Mouse (Mus musculus) heart, embryonic 10.5 days (tissue): ENCODE data around the gene H13. TPM values are rescaled to one million over a fixed set of nuclear protein-coding genes. Genes with fewer than 3 reads are reported as not detected.
A peak's percentile ranks its signal among the peaks of the same experiment; 100 is the strongest.

Experiments used
- DNase-seq: peaks from one replicate; pipeline ENCODE4 v3.0.0-alpha.2; 2017; ENCODE audit warnings: low spot score
- H3K27ac ChIP-seq: fragments of 300-500 bp; sonication (generic); 2 replicates; pipeline ENCODE4 v1.5.1; 2016; ENCODE audit warnings: mild to moderate bottlenecking
- H3K27me3 ChIP-seq: fragments of 300-500 bp; sonication (generic); 2 replicates; pipeline ENCODE4 v1.6.1; 2016; ENCODE audit warnings: mild to moderate bottlenecking; ENCODE audit not compliant: poor library complexity, insufficient read depth, severe bottlenecking
- H3K36me3 ChIP-seq: fragments of 300-500 bp; sonication (generic); 2 replicates; pipeline ENCODE4 v1.6.1; 2016; ENCODE audit warnings: mild to moderate bottlenecking, moderate library complexity
- H3K4me1 ChIP-seq: fragments of 300-500 bp; sonication (generic); 2 replicates; pipeline ENCODE4 v1.6.1; 2016; ENCODE audit warnings: mild to moderate bottlenecking
- H3K4me3 ChIP-seq: fragments of 300-500 bp; sonication (generic); 2 replicates; pipeline ENCODE4 v1.5.1; 2016; ENCODE audit warnings: mild to moderate bottlenecking, moderate library complexity
- H3K9me3 ChIP-seq: fragments of 300-500 bp; sonication (generic); 2 replicates; pipeline ENCODE4 v1.6.1; 2016; ENCODE audit warnings: mild to moderate bottlenecking, moderate library complexity
- WGBS: fragments of 180-500 bp; shearing (Covaris S2); methylation state at CpG from one replicate; pipeline ENCODE4 v1.1.7; 2016; 5-methylcytosine and 5-hydroxymethylcytosine counted together
- polyA plus RNA-seq: library from polyadenylated mRNA; unstranded; fragments of >200 nt; fragmentation: Nextera tagmentation; extraction: Ambion mirVana; gene quantifications from 2 replicates; pipeline ENCODE4 v1.2.1, GENCODE M21; 2016

Gene H13
- polyA plus RNA-seq, 1 experiment from 2014 or later: 103 TPM

GRCm38 (mm10) chr2:152693233-152693632 is 24.0 kb downstream of the H13 start:
- Histone ChIP-seq H3K36me3 (peaks cover 52% of the 10 kb centered on the region), H3K27me3 (no peaks in the 10 kb centered on the region), H3K27ac (peak overlapping the region; percentile 67), H3K4me1 (peaks cover 19% of the 10 kb centered on the region), H3K4me3 (peak overlapping the region; percentile 22), H3K9me3 (no peaks in the 10 kb centered on the region)
- WGBS: 24% methylated on average over 9 of the region's 9 CpGs
- DNase-seq: no peak

DNA sequence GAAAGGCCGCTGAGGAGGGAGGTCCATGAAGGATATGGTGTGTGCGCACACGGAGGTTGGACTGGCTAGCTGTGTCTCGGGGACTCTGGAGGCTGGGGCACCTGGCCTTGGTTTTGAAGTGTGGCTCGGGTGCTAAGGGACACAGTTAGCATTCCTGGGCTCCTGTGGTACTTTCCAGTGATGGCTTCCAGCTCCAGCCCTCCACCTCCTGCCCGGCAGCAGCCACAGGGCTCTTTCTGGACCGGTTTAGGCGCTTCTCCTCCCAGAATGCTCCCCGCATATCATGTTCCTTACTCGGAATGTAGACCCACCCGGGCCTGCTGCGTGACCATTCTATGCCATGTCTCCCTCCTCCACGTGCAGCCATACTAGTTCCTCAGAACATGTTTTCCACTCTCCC is 24.5 kb downstream of the H13 start:
- no peaks in the 10 kb centered on the region for H3K27me3 ChIP-seq
- 86% methylated on average over 13 of the region's 13 CpGs for WGBS
- H3K36me3 ChIP-seq: peaks cover 52% of the 10 kb centered on the region
- DNase-seq: no peak
- H3K27ac ChIP-seq: peak overlapping the region; percentile 67
- no peaks in the 10 kb centered on the region for H3K9me3 ChIP-seq
- H3K4me3 ChIP-seq: peak overlapping the region; percentile 22
- peaks cover 19% of the 10 kb centered on the region for H3K4me1 ChIP-seq

DNA sequence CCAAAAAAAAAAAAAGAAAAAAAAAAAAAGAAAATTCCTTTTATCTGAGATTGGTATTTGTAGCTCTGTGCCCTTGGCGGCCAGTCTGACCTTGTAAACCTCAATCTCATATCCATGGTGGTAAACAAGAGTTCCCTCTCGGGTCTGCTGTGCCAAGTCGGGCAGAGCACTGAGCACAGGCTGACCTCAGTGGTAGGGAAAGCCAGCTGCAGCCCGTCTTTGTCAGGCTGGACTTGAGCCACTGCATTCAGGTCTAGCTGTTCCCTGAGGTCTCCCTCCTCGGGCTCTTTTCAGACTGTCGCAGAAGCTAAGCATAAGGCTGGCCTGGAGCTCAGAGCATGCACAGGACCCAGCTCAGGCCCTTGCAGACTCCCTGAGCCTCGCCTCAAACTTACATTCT is 25.4 kb downstream of the H13 start:
- H3K4me3 ChIP-seq: no peak overlapping the region
- H3K4me1 ChIP-seq: peaks cover 29% of the 10 kb centered on the region
- peaks cover 52% of the 10 kb centered on the region for H3K36me3 ChIP-seq
- WGBS: 75% methylated on average over 7 of the region's 7 CpGs
- no peak overlapping the region for H3K27ac ChIP-seq
- DNase-seq: no peak
- H3K27me3 ChIP-seq: no peaks in the 10 kb centered on the region
- H3K9me3 ChIP-seq: no peaks in the 10 kb centered on the region

GRCm38 (mm10) chr2:152696016-152696415 is 26.8 kb downstream of the H13 start:
- Histone ChIP-seq H3K4me3 (no peak overlapping the region), H3K27ac (peak overlapping the region; percentile 82), H3K36me3 (peaks cover 59% of the 10 kb centered on the region), H3K9me3 (no peaks in the 10 kb centered on the region), H3K27me3 (no peaks in the 10 kb centered on the region), H3K4me1 (peaks cover 35% of the 10 kb centered on the region)
- no peak for DNase-seq
- 70% methylated on average over 10 of the region's 10 CpGs for WGBS

GRCm38 (mm10) chr2:152696476-152697164 is 27.4 kb downstream of the H13 start:
- DNase-seq: peak; percentile 93
- Histone ChIP-seq H3K27ac (peak overlapping the region; percentile 82), H3K9me3 (no peaks in the 10 kb centered on the region), H3K27me3 (no peaks in the 10 kb centered on the region), H3K4me3 (no peak overlapping the region; the same call in 1 of the 2 replicates), H3K4me1 (peaks cover 35% of the 10 kb centered on the region), H3K36me3 (peaks cover 65% of the 10 kb centered on the region)
- WGBS: 47% methylated on average over 20 of the region's 20 CpGs

DNA sequence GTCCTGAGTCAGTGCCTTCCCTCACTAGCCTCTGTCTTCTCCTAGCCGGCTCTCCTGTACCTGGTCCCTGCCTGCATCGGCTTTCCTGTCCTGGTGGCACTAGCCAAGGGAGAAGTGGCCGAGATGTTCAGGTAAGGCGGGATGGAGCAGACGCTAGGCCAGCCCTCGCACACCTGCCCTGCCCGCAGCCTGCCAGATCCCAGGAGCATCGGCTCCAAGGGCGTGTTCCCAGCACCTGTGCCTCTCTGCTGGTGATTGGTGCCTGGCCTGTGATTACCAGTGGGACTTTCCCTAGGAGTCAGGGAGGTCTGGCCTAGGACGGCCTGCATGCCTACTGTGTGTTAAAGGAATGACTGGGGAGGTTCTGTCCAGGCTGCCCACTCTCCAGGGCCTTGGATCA is 30.9 kb downstream of the H13 start:
- H3K9me3 ChIP-seq: no peaks in the 10 kb centered on the region
- H3K27ac ChIP-seq: 0 out of 2 replicates have a peak overlapping the region, but pooled peaks have one; percentile 12
- peaks cover 95% of the 10 kb centered on the region for H3K36me3 ChIP-seq
- H3K4me1 ChIP-seq: peaks cover 26% of the 10 kb centered on the region
- no peaks in the 10 kb centered on the region for H3K27me3 ChIP-seq
- 94% methylated on average over 10 of the region's 10 CpGs for WGBS
- H3K4me3 ChIP-seq: no peak overlapping the region
- no peak for DNase-seq

DNA sequence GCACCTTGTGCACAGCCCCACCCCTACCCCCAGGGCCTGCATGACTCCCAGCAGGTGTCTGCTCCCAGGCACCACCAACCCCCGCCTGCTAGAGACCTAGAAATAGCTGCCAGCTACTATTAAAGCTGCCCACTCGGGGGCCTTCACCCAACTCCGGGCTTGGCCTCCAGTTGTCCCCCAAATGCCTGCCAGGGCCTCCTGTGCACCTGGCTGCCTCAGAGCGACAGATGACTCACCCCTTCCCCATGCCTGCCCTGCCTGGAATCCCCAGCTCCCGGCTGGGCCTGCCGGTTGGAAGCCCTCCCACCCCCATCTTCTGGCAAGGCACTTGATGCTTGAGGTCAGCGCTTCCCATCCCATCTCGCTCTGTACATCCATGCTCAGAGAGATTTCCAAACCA is 31.5 kb downstream of the H13 start:
- Histone ChIP-seq H3K27me3 (no peaks in the 10 kb centered on the region), H3K4me1 (peaks cover 30% of the 10 kb centered on the region), H3K27ac (no peak overlapping the region), H3K9me3 (no peaks in the 10 kb centered on the region), H3K36me3 (peaks cover 95% of the 10 kb centered on the region), H3K4me3 (no peak overlapping the region)
- 88% methylated on average over 8 of the region's 8 CpGs for WGBS
- DNase-seq: no peak

DNA sequence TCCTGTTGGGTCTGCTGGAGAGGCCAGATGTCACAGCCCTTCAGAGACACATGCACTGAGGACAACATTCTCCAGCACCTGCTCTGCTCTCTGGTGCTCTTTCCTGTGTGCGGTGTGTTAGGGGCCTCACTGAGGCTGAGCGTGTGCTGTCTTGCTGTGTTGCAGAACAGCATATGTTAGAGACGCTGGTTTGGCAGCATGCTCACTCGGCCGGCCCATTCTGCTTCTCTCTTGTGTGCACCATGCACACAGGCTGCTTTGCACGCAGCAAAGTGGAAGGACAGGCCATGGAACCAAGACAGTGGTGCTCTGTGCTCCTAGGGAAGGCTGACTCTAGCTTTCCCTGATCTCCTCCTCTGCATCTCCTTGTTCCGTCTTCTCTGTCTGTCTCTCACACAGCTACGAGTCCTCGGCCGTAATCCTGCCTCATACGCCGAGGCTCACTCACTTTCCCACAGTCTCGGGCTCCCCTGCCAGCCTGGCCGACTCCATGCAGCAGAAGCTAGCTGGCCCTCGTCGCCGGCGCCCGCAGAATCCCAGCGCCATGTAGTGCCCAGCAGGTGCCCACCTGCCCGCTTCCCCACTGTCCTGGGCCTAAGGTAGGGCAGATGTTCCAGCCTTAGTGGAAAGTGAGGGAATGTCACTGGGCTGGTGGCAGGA is 34.5 kb downstream of the H13 start:
- peaks cover 51% of the 10 kb centered on the region for H3K4me1 ChIP-seq
- no peak overlapping the region for H3K27ac ChIP-seq
- WGBS: 91% methylated on average over 21 of the region's 21 CpGs
- no peak overlapping the region for H3K4me3 ChIP-seq
- DNase-seq: no peak
- H3K9me3 ChIP-seq: no peaks in the 10 kb centered on the region
- no peaks in the 10 kb centered on the region for H3K27me3 ChIP-seq
- H3K36me3 ChIP-seq: peaks cover 77% of the 10 kb centered on the region

DNA sequence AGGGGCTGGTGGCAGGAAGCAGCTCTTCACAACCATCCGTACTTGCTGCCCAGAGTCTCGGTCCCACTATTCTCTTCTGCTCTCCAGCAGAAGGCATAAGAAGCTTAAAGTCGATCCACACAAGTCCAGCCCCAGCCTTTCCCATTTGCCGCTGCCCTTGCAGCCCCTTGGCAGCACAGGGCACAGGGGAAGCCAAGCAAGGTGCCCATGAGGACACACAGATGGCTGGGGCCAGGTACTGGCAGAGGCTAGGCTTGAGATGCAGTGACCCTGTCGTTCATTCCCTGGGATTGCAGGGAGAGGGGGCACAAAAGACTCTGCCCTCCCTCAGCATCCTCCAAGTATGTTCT is 35.0 kb downstream of the H13 start:
- Histone ChIP-seq H3K27me3 (no peaks in the 10 kb centered on the region), H3K36me3 (peaks cover 72% of the 10 kb centered on the region), H3K4me1 (peaks cover 46% of the 10 kb centered on the region), H3K27ac (peak overlapping the region; percentile 96; the same call in 1 of the 2 replicates), H3K9me3 (no peaks in the 10 kb centered on the region), H3K4me3 (no peak overlapping the region)
- 89% methylated on average over 5 of the region's 5 CpGs for WGBS
- no peak for DNase-seq

GRCm38 (mm10) chr2:152704811-152705370 is 35.6 kb downstream of the H13 start:
- Histone ChIP-seq H3K36me3 (peaks cover 65% of the 10 kb centered on the region), H3K4me1 (peaks cover 39% of the 10 kb centered on the region), H3K27me3 (no peaks in the 10 kb centered on the region), H3K9me3 (no peaks in the 10 kb centered on the region), H3K4me3 (no peak overlapping the region), H3K27ac (peak overlapping the region; percentile 96)
- DNase-seq: no peak
- 88% methylated on average over 14 of the region's 14 CpGs for WGBS

DNA sequence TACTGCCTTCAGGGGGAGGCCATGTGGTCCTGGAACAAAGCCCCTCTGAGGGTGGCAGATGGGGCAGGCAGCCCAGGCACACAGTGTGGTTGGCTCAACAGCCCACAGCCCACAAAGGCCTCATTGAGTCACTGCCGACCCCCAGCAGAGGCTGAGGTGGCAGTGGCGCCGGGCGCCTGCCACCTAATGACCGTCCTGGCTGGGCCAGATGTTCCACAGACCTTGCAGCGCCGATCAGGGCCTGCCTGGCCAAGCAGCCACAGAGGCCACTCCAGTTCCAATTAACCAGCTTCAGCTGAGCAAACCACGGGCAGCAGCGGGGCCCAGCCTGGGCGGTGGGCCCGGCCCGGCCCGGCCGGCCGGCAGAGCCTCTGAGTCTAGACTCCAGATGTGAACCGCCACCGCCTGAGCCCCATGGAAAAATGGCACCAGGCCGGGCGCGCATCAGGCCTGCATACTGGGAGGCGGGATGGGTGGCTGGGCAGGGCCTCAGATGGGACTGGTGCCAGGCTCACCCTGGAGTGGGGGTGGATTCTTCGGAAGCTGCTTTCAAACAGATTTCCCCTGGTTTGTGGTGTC is 36.8 kb downstream of the H13 start:
- no peaks in the 10 kb centered on the region for H3K27me3 ChIP-seq
- H3K36me3 ChIP-seq: peaks cover 56% of the 10 kb centered on the region
- H3K9me3 ChIP-seq: no peaks in the 10 kb centered on the region
- H3K27ac ChIP-seq: peak overlapping the region; percentile 96
- no peak overlapping the region for H3K4me3 ChIP-seq
- H3K4me1 ChIP-seq: peaks cover 38% of the 10 kb centered on the region
- WGBS: 83% methylated on average over 22 of the region's 22 CpGs
- no peak for DNase-seq

DNA sequence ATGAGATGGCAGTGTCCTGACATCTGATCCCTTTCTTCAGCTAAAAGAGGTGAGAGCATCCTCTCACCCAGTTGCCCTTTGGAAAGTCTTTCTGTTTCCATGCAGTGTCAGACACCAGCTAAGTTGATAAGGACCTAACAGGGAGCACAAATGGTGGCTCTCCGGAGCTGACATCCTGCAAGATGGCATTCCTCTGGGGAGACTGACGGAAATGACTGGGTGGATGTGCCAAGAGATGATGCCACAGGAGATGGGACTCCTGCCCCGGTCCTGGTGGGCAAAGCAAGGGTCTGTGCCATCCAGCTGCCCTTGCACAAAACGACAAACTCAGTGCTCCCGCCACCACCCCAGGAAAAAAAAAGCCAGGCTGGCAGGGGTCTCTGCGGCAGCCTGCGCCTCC is 37.9 kb downstream of the H13 start:
- Histone ChIP-seq H3K27ac (peak overlapping the region; percentile 96), H3K9me3 (no peaks in the 10 kb centered on the region), H3K4me3 (peak overlapping the region; percentile 68), H3K4me1 (peaks cover 38% of the 10 kb centered on the region), H3K27me3 (no peaks in the 10 kb centered on the region), H3K36me3 (peaks cover 45% of the 10 kb centered on the region)
- DNase-seq: no peak
- WGBS: 10% methylated on average over 7 of the region's 7 CpGs

DNA sequence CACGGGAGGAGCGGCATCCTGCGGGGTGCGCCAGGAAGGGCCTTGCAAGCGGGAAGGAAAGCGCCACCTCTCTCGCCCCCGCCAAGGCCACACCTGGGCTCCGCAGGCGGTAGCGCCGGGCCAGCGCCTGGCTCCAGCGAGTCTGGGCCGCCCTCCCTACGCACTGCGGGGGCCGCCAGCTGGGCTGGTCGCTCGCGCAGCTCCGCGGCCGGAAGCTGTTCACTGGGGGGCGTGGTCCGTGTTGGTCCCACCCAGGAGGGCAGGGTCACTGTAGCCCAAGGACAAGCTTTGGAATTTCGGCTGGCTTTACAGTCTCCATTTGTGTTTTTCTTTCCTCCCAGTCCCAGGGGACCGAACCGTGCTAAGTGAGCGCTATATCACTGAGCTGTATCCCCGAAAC is 38.4 kb downstream of the H13 start:
- no peaks in the 10 kb centered on the region for H3K9me3 ChIP-seq
- 1% methylated on average over 30 of the region's 31 CpGs for WGBS
- DNase-seq: peak; percentile 96
- peaks cover 38% of the 10 kb centered on the region for H3K4me1 ChIP-seq
- peak overlapping the region; percentile 68 for H3K4me3 ChIP-seq
- H3K36me3 ChIP-seq: peaks cover 40% of the 10 kb centered on the region
- H3K27ac ChIP-seq: peak overlapping the region; percentile 96
- no peaks in the 10 kb centered on the region for H3K27me3 ChIP-seq
